In genomic region chr4:102990595-102991340, GRCm38 (mm10) we compare ENCODE assay signal across 21 mouse cellular contexts. TPM values are rescaled to one million over a fixed set of nuclear protein-coding genes. Genes with fewer than 3 reads are reported as not detected.
DNase-seq lines count a peak whose midpoint lies in the region; ATAC-seq and TF ChIP-seq lines count a peak whose summit lies in the region.
"Had no signal": no experiment of that assay in that cellular context is flagged by ENCODE, and none has a peak within 500 bp of the region (broad histone marks: within the 10 kb centered on the region; RNA-seq: fewer than 3 reads in every experiment).

No protein-coding gene starts in this region.

- no peak overlapping the region for H3K9ac ChIP-seq in heart, embryonic 12.5 days
- H3K9ac ChIP-seq in midbrain, embryonic 14.5 days (replicated peaks; ENCODE audit: low read length) = no peak overlapping the region
- H3K9ac ChIP-seq: limb, embryonic 12.5 days; liver, embryonic 12.5 days; neural tube, embryonic 13.5 days had no signal

- no peaks in the 10 kb centered on the region for H3K27me3 ChIP-seq in heart, embryonic 12.5 days (replicated peaks)
- H3K27me3 ChIP-seq in midbrain, embryonic 14.5 days (ENCODE audit: control insufficient read depth, insufficient read depth, low read length) = no peaks in the 10 kb centered on the region
- no peaks in the 10 kb centered on the region for H3K27me3 ChIP-seq in kidney, adult 2 months (replicated peaks; ENCODE audit: control insufficient read depth, insufficient read depth, low read length)
- H3K27me3 ChIP-seq: limb, embryonic 12.5 days; liver, embryonic 12.5 days; neural tube, embryonic 13.5 days had no signal

- ATAC-seq in heart, embryonic 12.5 days (ENCODE audit: insufficient number of reproducible peaks, low FRiP score) = no peak
- ATAC-seq in inflammation-experienced regulatory T-cells, adult 6 months = peak; percentile 49
- no peak for ATAC-seq in midbrain, embryonic 14.5 days (ENCODE audit: low FRiP score, low TSS enrichment)
- ATAC-seq: forebrain, embryonic 14.5 days; hindbrain, embryonic 16.5 days; liver, embryonic 12.5 days had no signal

- TF ChIP-seq POLR2A in kidney, adult 2 months (IDR thresholded peaks at IDR 0.05; ENCODE audit: low read depth, low read length) = no peak

- no peak overlapping the region for H3K27ac ChIP-seq in heart, embryonic 12.5 days (ENCODE audit: poor library complexity, severe bottlenecking)
- no peak overlapping the region for H3K27ac ChIP-seq in midbrain, embryonic 14.5 days (replicated peaks; ENCODE audit: low read depth, low read length)
- no peak overlapping the region for H3K27ac ChIP-seq in kidney, adult 2 months (ENCODE audit: insufficient read depth, low read depth, low read length)
- H3K27ac ChIP-seq: heart, embryonic 10.5 days; limb, embryonic 12.5 days; liver, embryonic 12.5 days; neural tube, embryonic 13.5 days had no signal

- 81% methylated on average over 11 of the region's 11 CpGs for WGBS in heart, embryonic 12.5 days
- 86% methylated on average over 11 of the region's 11 CpGs for WGBS in midbrain, embryonic 14.5 days
- WGBS in kidney, adult 2 months = 75% methylated on average over 11 of the region's 11 CpGs

- peak; percentile 36 for DNase-seq in heart, adult 11 months
- peak; percentile 61 for DNase-seq in CD4-positive, CD25-positive, alpha-beta regulatory T cell, adult 2 months (ENCODE audit: low read depth, low spot score)
- DNase-seq in thymus, postnatal 25 days = peak; percentile 75
- no peak for DNase-seq in midbrain, embryonic 14.5 days
- no peak for DNase-seq in kidney, adult 2 months
- DNase-seq: adrenal gland, adult 8-10 months; cerebellum, adult 8-10 months; gastrocnemius, postnatal 25 days; kidney, adult 9 months; kidney, postnatal 36 days; lung, adult 2 months; right cerebral cortex, adult 18-20 months had no signal

- H3K36me3 ChIP-seq in heart, embryonic 12.5 days = no peaks in the 10 kb centered on the region
- no peaks in the 10 kb centered on the region for H3K36me3 ChIP-seq in midbrain, embryonic 14.5 days (ENCODE audit: control insufficient read depth, insufficient read depth, low read length)
- H3K36me3 ChIP-seq in kidney, adult 2 months (ENCODE audit: control insufficient read depth, insufficient read depth, low read length) = no peaks in the 10 kb centered on the region
- H3K36me3 ChIP-seq: heart, embryonic 10.5 days; limb, embryonic 12.5 days; liver, embryonic 12.5 days; neural tube, embryonic 13.5 days had no signal

- H3K9me3 ChIP-seq in heart, embryonic 12.5 days (replicated peaks) = no peaks in the 10 kb centered on the region
- H3K9me3 ChIP-seq in midbrain, embryonic 14.5 days (ENCODE audit: control insufficient read depth, low read length) = no peaks in the 10 kb centered on the region
- H3K9me3 ChIP-seq: heart, embryonic 10.5 days; limb, embryonic 12.5 days; liver, embryonic 12.5 days; neural tube, embryonic 13.5 days had no signal

- 0 out of 2 replicates have a peak, but pooled peaks cover 5% of the 10 kb centered on the region for H3K4me1 ChIP-seq in heart, embryonic 12.5 days (replicated peaks)
- no peaks in the 10 kb centered on the region for H3K4me1 ChIP-seq in midbrain, embryonic 14.5 days (ENCODE audit: control insufficient read depth, insufficient read depth, low read length)
- H3K4me1 ChIP-seq in kidney, adult 2 months (ENCODE audit: control insufficient read depth, insufficient read depth, low read length) = no peaks in the 10 kb centered on the region
- H3K4me1 ChIP-seq: limb, embryonic 12.5 days; liver, embryonic 12.5 days; neural tube, embryonic 13.5 days had no signal

- no peak for TF ChIP-seq CTCF in kidney, adult 2 months (conservative IDR thresholded peaks at IDR 0.05; ENCODE audit: insufficient read depth, insufficient read length, low read depth, low read length)

- no peak overlapping the region for H3K4me3 ChIP-seq in heart, embryonic 12.5 days
- H3K4me3 ChIP-seq in midbrain, embryonic 14.5 days (replicated peaks; ENCODE audit: low read depth, low read length) = no peak overlapping the region
- H3K4me3 ChIP-seq in kidney, adult 2 months (ENCODE audit: insufficient read depth, low read depth, low read length) = no peak overlapping the region
- H3K4me3 ChIP-seq: heart, embryonic 10.5 days; limb, embryonic 12.5 days; liver, embryonic 12.5 days; neural tube, embryonic 13.5 days had no signal

- H3K4me2 ChIP-seq in heart, embryonic 12.5 days = no peak overlapping the region
- no peak overlapping the region for H3K4me2 ChIP-seq in midbrain, embryonic 14.5 days (ENCODE audit: low read length)
- H3K4me2 ChIP-seq: limb, embryonic 12.5 days; liver, embryonic 12.5 days; neural tube, embryonic 13.5 days had no signal

RNA-seq across cellular contexts. Expression of gene Tctex1d1, which starts 12.4 kb away (rescaled TPM):
- not detected in 2 replicates for polyA plus RNA-seq in heart, embryonic 12.5 days (2016; fragmentation: Nextera tagmentation; extraction: Ambion mirVana)
- polyA plus RNA-seq in inflammation-experienced regulatory T-cells, adult 6 months (2017; shearing (Covaris generic)) = under 1 TPM in 1 of 3 experiments, not detected in 2; 0.58 TPM
- 0.61 and 1.2 TPM in 2 replicates for polyA plus RNA-seq in midbrain, embryonic 14.5 days (2014; fragmentation: Nextera tagmentation; extraction: Ambion mirVana)
- polyA plus RNA-seq in kidney, adult 2 months (2012; rRNA removed) = 0.23 TPM in 1 of 2 replicates, not detected in the other
- polyA plus RNA-seq: lung, adult 2 months; small intestine, adult 2 months had no signal

RNA-seq across cellular contexts. Expression of gene Insl5, which starts 35.9 kb away (rescaled TPM):
- not detected in 2 replicates for polyA plus RNA-seq in heart, embryonic 12.5 days (2016; fragmentation: Nextera tagmentation; extraction: Ambion mirVana)
- not detected for polyA plus RNA-seq in inflammation-experienced regulatory T-cells, adult 6 months (2017; shearing (Covaris generic))
- not detected in 2 replicates for polyA plus RNA-seq in midbrain, embryonic 14.5 days (2014; fragmentation: Nextera tagmentation; extraction: Ambion mirVana)
- 0.75 TPM in 1 of 2 replicates, not detected in the other for polyA plus RNA-seq in kidney, adult 2 months (2012; rRNA removed)
- polyA plus RNA-seq: forebrain, embryonic 14.5 days; heart, embryonic 10.5 days; limb, embryonic 12.5 days; liver, embryonic 12.5 days; lung, adult 2 months; small intestine, adult 2 months had no signal

Comparison
In these comparisons a context has a peak if more than half of its experiments do, and no peak if none do; other contexts are left out.
1. DNase-seq: peak in heart, adult 11 months (single experiment), CD4-positive, CD25-positive, alpha-beta regulatory T cell, adult 2 months (single experiment) and thymus, postnatal 25 days (single experiment); none in midbrain, embryonic 14.5 days (single experiment) and kidney, adult 2 months (single experiment).